Mouse (Mus musculus): ENCODE measurements around the gene Grik2.

DNA sequence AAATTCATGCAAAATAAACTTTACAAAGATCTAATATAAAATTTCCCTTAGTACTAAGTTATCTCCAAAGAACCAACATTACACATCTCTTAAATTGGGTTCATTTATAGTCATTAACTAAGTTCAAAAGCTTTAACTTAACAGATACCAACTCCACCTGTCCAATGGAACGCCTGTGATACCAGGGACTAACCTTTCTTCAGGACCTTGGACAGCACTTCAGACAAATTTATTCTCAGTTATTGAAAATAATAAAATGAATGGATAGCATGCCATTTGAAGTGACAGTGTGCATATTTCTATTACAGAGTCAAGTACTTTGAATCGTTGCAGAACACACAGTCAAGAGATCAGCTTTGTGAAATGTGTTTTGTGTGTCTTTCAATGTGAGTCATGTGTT, 3.1 kb downstream of the Grik2 start:
- TF ChIP-seq POLR2A (IDR thresholded peaks at IDR 0.05; ENCODE audit: extremely low read depth, insufficient read depth, low read length): no peak
- TF ChIP-seq CTCF (IDR thresholded peaks at IDR 0.05; ENCODE audit: extremely low read depth, insufficient read depth, low read length): no peak
